Mouse (Mus musculus) layer of hippocampus, adult 11-12 months (tissue): ENCODE results near the gene Eipr1.
A peak's percentile ranks its signal among the peaks of the same experiment; 100 is the strongest.
"Not testable (repeated sequence)": the region's sequence is repeated elsewhere in the genome, so short reads cannot be mapped to it uniquely, and the experiment has no call there.

Experiments
- DNase-seq: peaks from one replicate; pipeline ENCODE4 v3.0.0; 2022; ENCODE audit warnings: low spot score

Eipr1 gene

DNA sequence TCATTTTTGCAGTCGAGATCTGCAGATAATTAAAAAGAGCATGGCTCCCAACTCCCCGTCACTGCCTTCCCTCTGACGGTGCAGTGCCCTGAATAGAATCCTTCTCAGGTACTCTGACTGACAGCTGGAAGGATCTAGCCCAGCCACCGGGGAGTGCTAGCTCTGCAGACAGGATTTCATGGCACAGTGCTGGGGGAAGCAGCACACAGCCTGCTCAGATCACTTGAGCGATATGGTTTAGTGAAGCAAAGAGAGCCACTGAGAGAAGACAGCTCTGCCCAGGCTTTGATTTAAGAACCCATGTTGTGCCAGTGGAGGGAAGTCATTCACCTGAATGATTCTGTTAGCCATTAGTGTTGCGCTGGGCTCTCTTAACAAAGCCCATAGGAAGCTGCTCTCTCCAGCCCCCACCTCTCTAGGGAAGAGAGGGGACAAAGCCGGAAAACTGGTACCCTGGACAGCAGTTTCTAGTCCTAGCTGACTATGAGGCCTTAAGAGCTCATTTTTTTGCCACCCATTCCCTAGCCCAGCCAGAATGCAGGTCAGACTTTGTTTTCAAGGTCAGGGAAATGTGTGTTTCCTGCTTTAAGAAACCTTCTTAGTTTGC lies 137.6 kb downstream of the Eipr1 start:
- DNase-seq: no peak

DNA sequence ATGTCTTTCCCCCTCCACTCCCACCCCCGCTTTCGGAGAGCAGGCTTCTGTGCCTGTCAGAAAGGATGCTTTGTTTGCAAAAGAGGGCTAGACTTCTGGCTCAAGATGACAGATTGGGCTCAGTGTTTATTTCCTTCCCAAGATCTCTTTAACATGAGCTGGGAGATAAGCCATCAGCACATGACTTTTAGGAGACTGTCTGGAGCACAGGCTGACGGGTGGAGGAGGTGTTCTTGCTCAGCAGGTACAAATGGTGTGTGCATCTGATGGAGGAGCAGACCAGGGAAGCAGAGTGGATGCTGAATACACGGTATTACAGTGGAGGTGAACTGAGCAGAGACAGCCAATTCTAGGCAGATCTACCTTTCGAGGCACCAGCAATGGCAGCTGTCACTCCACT lies 139.9 kb downstream of the Eipr1 start:
- no peak for DNase-seq

- DNase-seq: peak; percentile 42
These were observed 145.0 kb downstream of the Eipr1 start for GRCm38 (mm10) chr12:28896577-28896976.

- no peak for DNase-seq
These were observed 146.7 kb downstream of the Eipr1 start for GRCm38 (mm10) chr12:28898307-28898706.

DNA sequence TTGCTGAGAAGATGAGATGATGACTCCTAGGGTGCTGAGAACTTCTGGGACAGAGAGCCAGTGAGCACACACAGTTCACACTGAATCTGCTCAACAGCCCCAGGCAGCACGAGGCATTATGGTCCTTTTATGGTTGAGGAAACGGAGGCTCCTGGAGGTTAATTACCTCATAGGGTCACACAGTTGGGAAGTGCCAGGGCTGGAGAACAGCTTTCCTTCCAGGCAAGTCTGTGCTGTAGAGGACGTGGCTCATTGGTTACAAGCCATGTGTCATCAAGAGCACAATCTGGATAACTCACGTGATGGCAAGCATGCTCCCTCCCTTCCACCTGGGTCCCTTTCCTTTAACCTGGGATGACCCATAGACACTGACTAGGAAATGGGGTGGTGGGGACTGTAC lies 148.1 kb downstream of the Eipr1 start:
- no peak for DNase-seq

DNA sequence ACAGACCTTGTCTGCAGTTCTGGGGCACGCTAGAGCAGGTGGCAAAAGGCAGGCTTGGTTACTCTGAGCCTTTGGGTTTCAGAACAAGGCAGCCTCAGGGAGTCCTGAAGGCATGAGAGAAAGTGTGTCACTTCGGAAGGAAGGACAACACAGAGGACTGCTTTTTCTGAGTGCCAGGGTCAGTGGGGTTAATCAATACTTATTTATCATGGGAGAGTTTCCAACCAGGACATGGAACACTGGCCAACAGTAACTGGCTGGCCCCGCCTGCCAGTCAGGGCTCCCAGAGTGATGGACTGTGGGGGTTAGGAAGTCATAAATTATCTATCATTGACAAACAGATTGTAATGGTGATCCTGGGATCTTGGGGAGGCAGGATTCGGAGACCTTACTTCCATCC lies 148.7 kb downstream of the Eipr1 start:
- DNase-seq: no peak

GRCm38 (mm10) chr12:28902132-28902531 lies 150.5 kb downstream of the Eipr1 start:
- DNase-seq: no peak

DNA sequence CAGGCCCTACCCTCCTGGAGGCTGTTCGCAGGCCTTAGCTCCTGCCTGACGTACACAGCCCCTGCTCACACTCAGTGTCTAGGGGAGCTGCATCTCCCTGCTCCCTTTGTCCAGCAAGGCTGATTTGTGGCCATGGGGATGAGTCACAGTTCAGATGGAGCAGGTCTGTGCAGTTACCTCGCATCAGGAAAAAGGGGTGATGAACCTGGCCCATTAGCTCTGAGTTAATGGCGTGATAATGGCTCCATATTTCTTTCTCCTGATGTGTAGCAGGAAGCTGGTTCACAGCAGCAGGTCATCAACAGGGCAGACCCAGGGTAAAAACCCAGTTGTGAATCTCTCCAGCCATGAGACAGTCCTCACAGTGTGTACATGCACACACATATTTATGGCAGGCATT lies 151.5 kb downstream of the Eipr1 start:
- no peak for DNase-seq

GRCm38 (mm10) chr12:28905486-28905885 lies 153.9 kb downstream of the Eipr1 start:
- no peak for DNase-seq

- DNase-seq: no peak
These were observed 154.4 kb downstream of the Eipr1 start for GRCm38 (mm10) chr12:28906016-28906415.

- no peak for DNase-seq
These were observed 155.2 kb downstream of the Eipr1 start for GRCm38 (mm10) chr12:28906809-28907297.

DNA sequence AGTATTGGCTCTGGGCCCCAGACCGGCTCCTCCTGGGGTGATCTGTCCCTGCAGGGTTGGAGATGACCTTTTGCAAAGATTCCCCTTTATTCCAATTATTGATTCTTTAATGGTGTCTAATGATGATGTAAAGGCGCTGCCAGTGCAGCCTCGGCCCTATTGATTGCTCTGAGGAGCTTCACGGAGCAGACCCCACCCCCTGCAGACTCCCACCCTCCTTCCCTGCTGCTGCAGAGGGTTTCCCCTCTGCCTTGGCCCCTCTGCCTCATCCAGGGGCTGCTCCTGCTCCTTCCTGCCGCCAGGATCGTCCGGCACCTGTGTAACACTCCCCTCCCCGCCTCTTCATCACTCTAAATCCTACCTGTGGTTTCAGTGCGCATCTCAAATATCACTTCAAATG lies 156.2 kb downstream of the Eipr1 start:
- no peak for DNase-seq

DNA sequence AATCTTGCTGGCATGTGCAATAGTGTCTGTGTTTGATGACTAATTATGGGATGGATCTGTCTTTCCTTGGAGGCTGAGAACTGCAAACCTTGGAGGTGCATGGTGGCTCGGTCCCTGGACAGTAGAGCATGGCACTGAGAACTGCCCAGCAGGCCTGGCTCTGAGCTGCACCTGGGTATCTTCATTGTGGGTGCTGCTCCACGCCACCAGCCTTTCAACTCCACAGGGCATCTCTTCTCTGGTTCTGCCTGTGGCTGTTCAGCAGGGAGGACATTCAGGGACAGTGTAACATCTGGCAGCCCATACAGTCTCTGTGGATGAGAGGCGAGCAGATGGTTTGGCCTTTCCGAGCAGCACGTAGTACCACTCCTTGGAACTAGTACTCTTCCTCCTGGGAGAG lies 158.2 kb downstream of the Eipr1 start:
- no peak for DNase-seq

DNA sequence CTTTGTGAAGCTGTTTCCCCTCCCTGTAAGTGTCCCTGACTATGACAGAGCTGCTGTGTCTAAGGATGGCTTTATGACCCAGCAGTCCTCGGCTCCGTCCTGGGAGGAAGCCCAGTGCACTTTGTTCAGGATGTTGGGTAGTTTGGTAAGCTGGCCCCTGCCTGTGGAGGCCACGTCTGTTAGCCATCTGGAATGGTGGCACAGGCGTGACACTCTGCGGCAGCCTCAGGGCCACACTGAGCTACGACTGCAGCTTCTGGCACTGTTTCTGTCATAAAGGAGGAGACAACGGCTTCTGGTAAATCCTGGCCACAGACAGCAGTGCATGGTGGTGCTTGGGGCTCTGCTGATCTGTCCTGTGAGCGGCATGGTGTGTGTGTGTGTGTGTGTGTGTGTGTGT lies 159.0 kb downstream of the Eipr1 start:
- DNase-seq: no peak

DNA sequence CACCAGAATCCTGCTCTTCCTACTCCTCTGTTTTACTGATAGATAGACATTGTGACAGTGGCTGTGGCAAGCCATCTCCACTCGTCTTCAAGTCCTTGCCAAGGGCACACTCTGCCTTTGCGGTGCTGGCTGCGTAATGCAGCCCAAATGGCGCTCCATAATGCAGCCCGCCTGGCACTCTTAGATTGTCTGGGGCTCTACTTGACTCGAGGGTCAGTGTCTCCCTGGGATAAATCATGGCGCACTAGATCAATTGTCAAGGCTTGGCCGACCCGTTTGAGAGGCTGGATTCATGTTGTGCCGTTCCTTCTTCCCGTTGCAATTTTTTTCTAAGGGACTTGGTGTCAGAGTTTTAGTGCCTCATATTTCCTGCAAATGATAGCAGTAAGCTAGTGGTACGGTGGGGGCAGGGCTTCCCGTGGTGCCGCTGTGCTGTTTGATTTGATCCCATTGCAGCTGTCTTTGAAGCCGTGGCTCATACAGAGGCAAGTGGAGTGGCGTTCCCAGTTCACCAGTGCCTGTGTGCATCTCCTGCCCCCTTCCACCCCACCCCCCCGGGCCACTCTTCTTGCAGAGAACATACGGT lies 160.8 kb downstream of the Eipr1 start:
- DNase-seq: no peak

- no peak for DNase-seq
These were observed 161.5 kb downstream of the Eipr1 start for GRCm38 (mm10) chr12:28913099-28913498.

- DNase-seq: not testable (repeated sequence)
These were observed 162.5 kb downstream of the Eipr1 start for GRCm38 (mm10) chr12:28914056-28914455.
